Mouse (Mus musculus) erythroblast, adult 5-6 weeks (primary cell): Measurements from ENCODE around the gene Fbxo45. TPM values are rescaled to one million over a fixed set of nuclear protein-coding genes. Genes with fewer than 3 reads are reported as not detected.

Experiments used
- ATAC-seq: replicated peaks from 2 replicates; pipeline ENCODE4 v1.8.0; 2016; ENCODE audit warnings: moderate number of reproducible peaks, mild to moderate bottlenecking, moderate TSS enrichment, inconsistent platforms; ENCODE audit not compliant: poor library complexity, low FRiP score, severe bottlenecking
- total RNA-seq, 2 experiments: library from RNA; stranded (forward) in 1 of 2; stranded (reverse) in 1 of 2; fragments of 150-400 nt in 1 of 2; fragments of 200-764, 138-1000 nt in 1 of 2; gene quantifications; 2 replicates each; pipeline versions ENCODE4 v1.2.3 to v1.2.4; 2015 to 2017; ENCODE audit warnings: low replicate concordance in 2 of 2

Gene Fbxo45
- total RNA-seq, 2 experiments from 2014 or later, result 1.9 to 8.0 TPM

DNA sequence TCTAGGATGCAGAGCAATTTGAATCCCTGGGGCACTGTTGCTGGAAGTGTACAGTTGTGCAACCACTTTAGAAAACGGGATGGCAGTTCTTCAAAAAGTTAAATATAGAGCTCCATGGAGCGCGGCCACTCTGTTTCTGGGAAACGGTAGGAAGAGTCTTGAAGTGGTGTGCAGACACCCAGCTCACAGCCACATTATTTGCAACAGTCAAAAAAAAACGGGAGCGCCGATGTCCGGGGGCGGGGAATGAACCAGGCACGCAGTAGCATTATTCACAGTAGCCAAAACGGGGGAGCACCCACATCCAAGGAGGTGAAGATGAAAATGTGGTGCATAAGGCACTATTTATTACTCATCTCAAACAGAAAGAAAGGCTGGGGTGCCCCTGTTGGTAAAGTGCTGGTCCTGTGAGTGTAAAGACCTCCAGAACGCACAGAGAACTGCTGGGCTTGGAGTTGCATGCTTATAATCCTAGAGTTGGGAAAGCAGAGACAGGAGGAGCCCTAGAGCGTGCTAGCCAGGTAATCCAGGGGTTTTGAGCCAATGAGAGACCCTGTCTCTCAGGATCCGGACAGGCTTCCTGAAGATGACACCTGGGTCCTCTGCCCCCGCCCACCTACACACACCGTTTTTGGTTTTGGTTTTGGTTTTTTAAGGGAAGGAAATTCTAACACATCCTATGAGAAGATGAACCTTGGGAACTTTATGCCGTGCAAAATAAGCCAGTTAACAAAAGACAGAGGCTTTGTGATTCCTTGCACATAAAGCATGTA lies 32.0 kb downstream of the Fbxo45 start:
- no peak for ATAC-seq

GRCm38 (mm10) chr16:32214156-32214555 lies 32.8 kb downstream of the Fbxo45 start:
- ATAC-seq, result no peak

DNA sequence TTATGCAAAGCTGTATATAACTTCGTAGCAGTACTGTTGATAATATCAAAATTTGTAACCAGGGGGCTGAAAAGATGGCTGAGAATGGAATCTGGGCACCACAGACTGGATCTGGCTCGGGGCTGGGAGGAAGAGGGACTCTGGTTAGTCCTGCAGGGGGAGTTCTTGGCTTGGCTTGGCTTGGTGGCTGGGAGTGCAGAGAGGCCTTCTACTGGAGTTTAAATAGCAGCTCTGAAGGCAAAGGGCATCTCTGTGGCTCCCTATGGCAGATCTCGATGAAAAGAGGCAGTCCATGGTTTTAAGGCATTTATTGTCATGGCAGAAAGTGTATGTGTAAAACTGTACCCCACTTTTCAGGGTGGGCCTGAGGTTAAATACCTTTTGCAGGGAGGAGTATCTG lies 42.1 kb downstream of the Fbxo45 start:
- ATAC-seq, result no peak

DNA sequence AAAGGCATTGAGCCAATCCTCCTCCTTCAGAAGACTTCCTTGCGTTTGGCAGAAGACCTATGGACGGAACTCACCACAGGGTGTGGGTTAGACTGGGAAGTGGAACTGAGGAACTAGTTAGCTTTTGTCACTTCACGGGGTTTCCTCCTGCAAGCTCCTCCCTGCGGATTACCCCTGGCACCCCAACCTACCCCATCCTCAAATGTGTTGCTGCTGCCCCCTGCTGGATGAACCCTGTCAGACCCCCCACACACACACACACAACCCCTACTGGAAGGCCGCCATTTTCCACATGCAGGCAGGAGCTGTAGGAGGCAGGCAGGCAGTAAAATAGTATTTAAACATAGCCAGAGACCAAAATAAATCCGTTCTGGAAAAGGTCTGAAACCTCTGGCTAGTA lies 44.3 kb downstream of the Fbxo45 start:
- peak; percentile 80 for ATAC-seq

GRCm38 (mm10) chr16:32201004-32201325 lies 46.0 kb downstream of the Fbxo45 start:
- ATAC-seq, result 0 out of 2 replicates have a peak, but pooled peaks have one; percentile 8

GRCm38 (mm10) chr16:32200256-32201003 lies 46.5 kb downstream of the Fbxo45 start:
- peak; percentile 57; the same call in 1 of the 2 replicates for ATAC-seq

DNA sequence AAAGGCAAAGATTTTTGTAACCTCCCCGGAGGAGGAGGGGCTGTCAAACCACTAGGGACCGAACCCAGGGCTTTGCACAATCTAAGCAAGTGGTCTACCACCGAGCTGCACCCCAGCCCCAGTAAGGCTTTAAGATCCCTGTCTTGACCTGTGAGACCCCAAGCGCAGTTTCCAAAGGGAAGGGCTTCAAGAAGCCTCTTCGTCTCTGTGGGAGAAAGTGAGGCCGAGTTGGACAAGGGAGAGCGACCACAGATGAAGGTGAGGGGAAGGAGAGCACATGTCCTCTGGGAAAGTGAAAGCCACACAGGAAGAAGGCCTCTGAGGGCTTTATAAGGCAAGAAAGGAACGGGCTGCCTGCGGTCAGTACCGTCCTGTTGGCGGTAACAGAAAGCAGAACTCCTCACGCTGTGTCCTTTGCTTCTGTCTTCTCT lies 56.9 kb downstream of the Fbxo45 start:
- no peak for ATAC-seq

- no peak for ATAC-seq
These were observed 57.8 kb downstream of the Fbxo45 start for GRCm38 (mm10) chr16:32189109-32189508.

DNA sequence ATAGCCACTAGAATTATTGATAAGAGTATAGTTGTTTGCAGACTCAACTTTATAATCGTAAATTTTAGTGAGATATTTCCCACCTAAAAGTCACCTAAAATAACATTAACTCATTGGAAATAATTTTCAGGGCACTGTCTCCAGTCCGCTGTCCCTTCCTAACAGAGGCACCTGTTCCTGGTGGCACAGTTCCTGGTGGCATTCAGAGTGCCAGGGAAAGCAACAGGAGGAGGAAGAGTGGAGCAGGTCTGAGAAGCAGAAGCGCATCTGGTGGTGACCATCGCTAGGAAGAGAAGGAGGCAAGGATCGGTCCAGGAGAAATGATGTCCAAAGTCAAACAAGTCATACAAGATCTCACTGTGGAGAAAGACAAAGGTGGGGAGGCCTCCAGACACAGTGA lies 60.9 kb downstream of the Fbxo45 start:
- no peak for ATAC-seq

Other genes with a start within 250 kb of the Fbxo45 start
- gene Senp5, start 243.9 kb downstream of the Fbxo45 start, total RNA-seq (2015; ENCODE audit: low replicate concordance), result 2.3 and 4.4 TPM in 2 replicates
- 2.8 and 4.6 TPM in 2 replicates for gene Senp5, start 243.9 kb downstream of the Fbxo45 start, total RNA-seq (2017; ENCODE audit: low replicate concordance)
- 10.2 and 21.7 TPM in 2 replicates for gene Pak2, start 167.8 kb downstream of the Fbxo45 start, total RNA-seq (2015; ENCODE audit: low replicate concordance)
- 18.1 and 20.1 TPM in 2 replicates for gene Pak2, start 167.8 kb downstream of the Fbxo45 start, total RNA-seq (2017; ENCODE audit: low replicate concordance)
- 16.9 and 30.4 TPM in 2 replicates for gene Pigx, start 147.4 kb downstream of the Fbxo45 start, total RNA-seq (2015; ENCODE audit: low replicate concordance)
- gene Pigx, start 147.4 kb downstream of the Fbxo45 start, total RNA-seq (2017; ENCODE audit: low replicate concordance), result 5.9 and 18.3 TPM in 2 replicates
- 13.4 and 15.4 TPM in 2 replicates for gene Cep19, start 147.4 kb downstream of the Fbxo45 start, total RNA-seq (2015; ENCODE audit: low replicate concordance)
- gene Cep19, start 147.4 kb downstream of the Fbxo45 start, total RNA-seq (2017; ENCODE audit: low replicate concordance), result 9.1 and 15.0 TPM in 2 replicates
- 29.0 and 38.5 TPM in 2 replicates for gene Nrros, start 81.6 kb downstream of the Fbxo45 start, total RNA-seq (2015; ENCODE audit: low replicate concordance)
- gene Nrros, start 81.6 kb downstream of the Fbxo45 start, total RNA-seq (2017; ENCODE audit: low replicate concordance), result 18.1 and 25.4 TPM in 2 replicates
- 1.9 and 6.9 TPM in 2 replicates for gene Bex6, start 67.3 kb downstream of the Fbxo45 start, total RNA-seq (2015; ENCODE audit: low replicate concordance)
- 3.2 and 7.8 TPM in 2 replicates for gene Bex6, start 67.3 kb downstream of the Fbxo45 start, total RNA-seq (2017; ENCODE audit: low replicate concordance)
- gene Wdr53, start 69 bp upstream of the Fbxo45 start, total RNA-seq (2015; ENCODE audit: low replicate concordance), result 0.58 and 2.3 TPM in 2 replicates
- gene Wdr53, start 69 bp upstream of the Fbxo45 start, total RNA-seq (2017; ENCODE audit: low replicate concordance), result 5.3 and 5.6 TPM in 2 replicates
- not detected in 2 replicates for gene Smco1, start 24.3 kb upstream of the Fbxo45 start, total RNA-seq (2015; ENCODE audit: low replicate concordance)
- not detected in 2 replicates for gene Smco1, start 24.3 kb upstream of the Fbxo45 start, total RNA-seq (2017; ENCODE audit: low replicate concordance)
- gene Rnf168, start 30.3 kb upstream of the Fbxo45 start, total RNA-seq (2015; ENCODE audit: low replicate concordance), result 5.0 and 10.0 TPM in 2 replicates
- 27.6 and 29.0 TPM in 2 replicates for gene Rnf168, start 30.3 kb upstream of the Fbxo45 start, total RNA-seq (2017; ENCODE audit: low replicate concordance)
- 52.1 and 72.9 TPM in 2 replicates for gene Ubxn7, start 85.1 kb upstream of the Fbxo45 start, total RNA-seq (2015; ENCODE audit: low replicate concordance)
- gene Ubxn7, start 85.1 kb upstream of the Fbxo45 start, total RNA-seq (2017; ENCODE audit: low replicate concordance), result 58.9 and 66.2 TPM in 2 replicates
- not detected in 2 replicates for gene Tm4sf19, start 153.3 kb upstream of the Fbxo45 start, total RNA-seq (2015; ENCODE audit: low replicate concordance)
- gene Tm4sf19, start 153.3 kb upstream of the Fbxo45 start, total RNA-seq (2017; ENCODE audit: low replicate concordance), result 0.70 TPM in 1 of 2 replicates, not detected in the other
- gene Tctex1d2, start 172.5 kb upstream of the Fbxo45 start, total RNA-seq (2015; ENCODE audit: low replicate concordance), result 0.96 and 15.7 TPM in 2 replicates
- 3.7 and 8.1 TPM in 2 replicates for gene Tctex1d2, start 172.5 kb upstream of the Fbxo45 start, total RNA-seq (2017; ENCODE audit: low replicate concordance)
- gene Pcyt1a, start 183.8 kb upstream of the Fbxo45 start, total RNA-seq (2015; ENCODE audit: low replicate concordance), result 73.6 and 103 TPM in 2 replicates
- 164 and 198 TPM in 2 replicates for gene Pcyt1a, start 183.8 kb upstream of the Fbxo45 start, total RNA-seq (2017; ENCODE audit: low replicate concordance)
- not detected in 2 replicates for gene Slc51a, start 240.7 kb upstream of the Fbxo45 start, total RNA-seq (2015; ENCODE audit: low replicate concordance)
- not detected in 2 replicates for gene Slc51a, start 240.7 kb upstream of the Fbxo45 start, total RNA-seq (2017; ENCODE audit: low replicate concordance)
- gene Zdhhc19, start 249.1 kb upstream of the Fbxo45 start, total RNA-seq (2015; ENCODE audit: low replicate concordance), result not detected in 2 replicates
- gene Zdhhc19, start 249.1 kb upstream of the Fbxo45 start, total RNA-seq (2017; ENCODE audit: low replicate concordance), result not detected in 2 replicates